Mouse (Mus musculus) cerebellum, adult 2 months (tissue): ENCODE measurements at regions not wholly inside any gene's neighbourhood (a gene's known extent, or its start where the extent isn't known, plus 50 kb on each side); places are given as distances from the start of the nearest gene placed in this dataset.

Experiments
- DNase-seq, 2 experiments: peaks; one replicate each; pipeline ENCODE4 v3.0.0; 2021
- H3K27ac ChIP-seq: fragments of 200-500 bp; 2 replicates; pipeline ENCODE4 v1.5.1; 2012; ENCODE audit warnings: low read length, control low read depth, inconsistent platforms; ENCODE audit not compliant: insufficient read depth
- H3K27me3 ChIP-seq: fragments of 200-500 bp; 2 replicates; pipeline ENCODE4 v1.6.1; 2012; ENCODE audit warnings: inconsistent platforms, mild to moderate bottlenecking, low read length, moderate library complexity; ENCODE audit not compliant: control insufficient read depth, insufficient read depth
- H3K4me1 ChIP-seq: fragments of 200-500 bp; 2 replicates; pipeline ENCODE4 v1.6.1; 2011; ENCODE audit warnings: low read length; ENCODE audit not compliant: control insufficient read depth, insufficient read depth
- H3K4me3 ChIP-seq: fragments of 200-500 bp; replicated peaks from 2 replicates; pipeline ENCODE3; 2011; ENCODE audit warnings: mild to moderate bottlenecking, low read depth, low read length, control low read depth; ENCODE audit not compliant: insufficient read depth
- CTCF ChIP-seq: fragments of 200-500 bp; IDR thresholded peaks from 2 replicates; pipeline ENCODE4 v1.5.1; 2011; ENCODE audit warnings: low read depth, mild to moderate bottlenecking, control low read depth, low read length, moderate library complexity, borderline replicate concordance; ENCODE audit not compliant: insufficient read depth
- POLR2A ChIP-seq: fragments of 200-500 bp; IDR thresholded peaks from 2 replicates; pipeline ENCODE4 v1.6.1; 2011; ENCODE audit warnings: low read length, control low read depth, borderline replicate concordance; ENCODE audit not compliant: insufficient read depth
- WGBS: fragments of 180-500 bp; shearing (Covaris S2); methylation state at CpG from one replicate; pipeline ENCODE4 v1.1.7; 2018; 5-methylcytosine and 5-hydroxymethylcytosine counted together

DNA sequence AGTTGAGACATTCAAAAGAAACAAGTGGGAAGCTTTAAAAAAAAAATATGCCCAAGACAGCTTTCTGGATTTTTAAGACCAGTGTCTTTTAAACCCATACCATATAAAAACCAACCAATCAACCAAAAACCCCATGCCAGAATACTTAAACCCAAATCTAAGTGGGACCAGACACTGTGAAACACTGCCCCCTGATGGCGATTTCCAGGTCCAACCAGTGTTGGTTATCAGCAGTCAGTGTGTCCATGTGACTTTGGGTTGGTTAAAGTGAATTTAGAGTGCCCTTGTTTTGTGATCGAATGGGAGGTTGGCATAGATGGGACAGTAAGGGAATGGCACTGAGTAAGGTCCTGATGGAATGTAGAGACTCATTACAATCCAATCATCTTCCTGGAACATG lies 152.2 kb downstream of the Ibtk start:
- TF ChIP-seq POLR2A (no peak), CTCF (peak; percentile 26; the same call in 1 of the 2 replicates)
- 41% methylated on average over 2 of the region's 2 CpGs for WGBS
- DNase-seq: no peak
- no peak overlapping the region for H3K27ac ChIP-seq
- no peak overlapping the region for H3K4me3 ChIP-seq
- H3K4me1 ChIP-seq: no peaks in the 10 kb centered on the region
- H3K27me3 ChIP-seq: no peaks in the 10 kb centered on the region; the same call in 1 of the 2 replicates

- 80% methylated on average over 4 of the region's 4 CpGs for WGBS
- Histone ChIP-seq H3K27me3 (no peaks in the 10 kb centered on the region), H3K4me3 (no peak overlapping the region), H3K27ac (no peak overlapping the region), H3K4me1 (no peaks in the 10 kb centered on the region)
- DNase-seq: no peak
- TF ChIP-seq POLR2A: no peak
Observed at GRCm38 (mm10) chr9:85593867-85594266, 155.3 kb downstream of the Ibtk start.

DNA sequence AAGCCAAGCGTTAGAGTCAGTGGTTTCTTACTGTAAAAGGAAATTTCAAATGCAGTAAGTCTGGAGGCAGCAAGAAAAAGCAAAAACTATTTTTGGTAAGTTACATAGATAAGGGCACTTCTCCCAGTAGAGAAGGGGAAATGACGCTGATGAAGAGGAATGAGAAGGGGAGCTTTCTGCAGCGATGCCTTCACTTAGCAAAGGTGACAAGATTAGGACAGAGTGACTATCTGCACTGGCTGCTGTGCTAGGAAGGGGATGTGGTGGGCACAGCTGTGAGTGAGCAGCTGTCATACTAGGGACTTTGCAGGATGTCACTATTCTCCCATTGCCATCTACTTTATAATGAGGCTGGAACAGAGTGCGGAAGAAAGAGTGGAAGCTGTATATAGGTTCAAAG lies 156.5 kb downstream of the Ibtk start:
- WGBS: 92% methylated on average over 4 of the region's 4 CpGs
- H3K4me3 ChIP-seq: no peak overlapping the region
- TF ChIP-seq POLR2A (no peak), CTCF (no peak)
- H3K27me3 ChIP-seq: no peaks in the 10 kb centered on the region
- H3K4me1 ChIP-seq: no peaks in the 10 kb centered on the region
- DNase-seq: no peak
- no peak overlapping the region for H3K27ac ChIP-seq

DNA sequence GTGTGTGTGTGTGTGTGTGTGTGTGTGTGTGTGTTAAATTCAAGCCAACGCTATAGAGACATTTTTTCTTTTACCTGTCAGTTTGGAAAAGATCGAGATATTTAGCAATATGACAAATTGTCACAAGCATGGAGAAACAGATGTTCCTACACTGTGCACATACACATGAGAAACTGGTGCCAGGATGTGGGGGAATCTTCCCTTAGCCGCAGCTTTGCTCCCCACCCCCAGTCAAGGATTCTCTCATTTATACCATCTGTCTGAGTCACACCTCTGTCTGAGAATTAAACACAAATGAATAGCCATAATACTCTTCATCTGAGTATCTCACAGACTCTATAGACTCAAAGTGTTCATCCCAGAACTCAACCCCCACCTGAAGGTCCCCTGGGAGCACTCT lies 159.9 kb downstream of the Ibtk start:
- H3K4me1 ChIP-seq: no peaks in the 10 kb centered on the region
- H3K27me3 ChIP-seq: no peaks in the 10 kb centered on the region
- DNase-seq: no peak
- no peak overlapping the region for H3K27ac ChIP-seq
- TF ChIP-seq POLR2A (no peak), CTCF (no peak)
- WGBS: 69% methylated on average over 3 of the region's 3 CpGs
- H3K4me3 ChIP-seq: no peak overlapping the region

- DNase-seq: peak in 1 of 2 experiments; percentile 4
- TF ChIP-seq CTCF (peak; percentile 25; the same call in 1 of the 2 replicates), POLR2A (no peak)
- no peaks in the 10 kb centered on the region for H3K27me3 ChIP-seq
- H3K4me3 ChIP-seq: no peak overlapping the region
- no peaks in the 10 kb centered on the region for H3K4me1 ChIP-seq
- no peak overlapping the region for H3K27ac ChIP-seq
- WGBS: 59% methylated on average over 2 of the region's 2 CpGs
Observed at GRCm38 (mm10) chr9:85588077-85588476, 161.1 kb downstream of the Ibtk start.

- 61% methylated on average over 1 of the region's 1 CpGs for WGBS
- Histone ChIP-seq H3K4me1 (no peaks in the 10 kb centered on the region), H3K27ac (no peak overlapping the region), H3K27me3 (no peaks in the 10 kb centered on the region), H3K4me3 (no peak overlapping the region)
- DNase-seq: no peak
- TF ChIP-seq CTCF (no peak), POLR2A (no peak)
Observed at GRCm38 (mm10) chr9:85581028-85581595, 168.0 kb downstream of the Ibtk start.

GRCm38 (mm10) chr9:85577812-85578211 lies 171.3 kb downstream of the Ibtk start:
- Histone ChIP-seq H3K27ac (no peak overlapping the region), H3K27me3 (no peaks in the 10 kb centered on the region), H3K4me1 (no peaks in the 10 kb centered on the region), H3K4me3 (no peak overlapping the region)
- 91% methylated on average over 7 of the region's 7 CpGs for WGBS
- TF ChIP-seq CTCF (no peak), POLR2A (no peak)
- DNase-seq: no peak

DNA sequence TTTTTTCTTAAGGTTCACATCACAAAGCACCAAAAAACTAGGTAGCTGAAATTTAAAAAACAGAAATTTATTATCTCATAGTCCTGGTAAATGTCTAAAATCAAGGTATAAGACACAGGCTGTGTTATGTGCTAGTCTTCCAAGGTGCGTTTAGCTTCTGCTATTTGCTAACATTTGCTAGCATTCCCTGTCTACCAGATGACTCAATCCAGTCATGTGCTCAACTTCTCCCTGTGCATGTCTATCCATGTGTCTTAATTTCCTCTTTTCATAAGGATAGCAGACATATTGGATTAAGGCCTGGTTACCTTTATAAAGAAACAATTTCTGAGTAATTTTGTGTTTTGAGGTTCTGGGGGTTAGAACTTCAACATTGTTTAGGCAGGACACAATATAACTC lies 171.8 kb downstream of the Ibtk start:
- Histone ChIP-seq H3K27ac (no peak overlapping the region), H3K4me1 (no peaks in the 10 kb centered on the region), H3K4me3 (no peak overlapping the region), H3K27me3 (no peaks in the 10 kb centered on the region)
- 100% methylated on average over 1 of the region's 1 CpGs for WGBS
- no peak for DNase-seq
- no peak for TF ChIP-seq POLR2A
- TF ChIP-seq CTCF: no peak

GRCm38 (mm10) chr9:85568877-85569276 lies 180.3 kb downstream of the Ibtk start:
- no peak overlapping the region for H3K4me3 ChIP-seq
- no peak overlapping the region for H3K27ac ChIP-seq
- DNase-seq: no peak
- TF ChIP-seq POLR2A: no peak
- no peak for TF ChIP-seq CTCF
- 86% methylated on average over 8 of the region's 8 CpGs for WGBS
- no peaks in the 10 kb centered on the region for H3K4me1 ChIP-seq
- no peaks in the 10 kb centered on the region for H3K27me3 ChIP-seq
